Mouse (Mus musculus) heart, adult 2 months (tissue): ENCODE measurements around the gene Tsen15. TPM values are rescaled to one million over a fixed set of nuclear protein-coding genes. Genes with fewer than 3 reads are reported as not detected.
"Not testable (repeated sequence)": the region's sequence is repeated elsewhere in the genome, so short reads cannot be mapped to it uniquely, and the experiment has no call there.

Experiments used
- DNase-seq, 2 experiments: peaks; one replicate each; pipeline ENCODE4 v3.0.0; 2021
- H3K27ac ChIP-seq: fragments of 200-600 bp; 2 replicates; pipeline ENCODE4 v1.8.1; 2022
- H3K27me3 ChIP-seq: fragments of 200-500 bp; 2 replicates; pipeline ENCODE4 v1.6.1; 2012; ENCODE audit warnings: mild to moderate bottlenecking, low read length, inconsistent platforms, mixed read lengths; ENCODE audit not compliant: control insufficient read depth, insufficient read depth
- H3K36me3 ChIP-seq: fragments of 200-500 bp; 2 replicates; pipeline ENCODE4 v1.6.1; 2012; ENCODE audit warnings: low read length, inconsistent platforms; ENCODE audit not compliant: control insufficient read depth, insufficient read depth
- H3K4me1 ChIP-seq: fragments of 200-500 bp; 2 replicates; pipeline ENCODE4 v1.6.1; 2011; ENCODE audit warnings: low read length; ENCODE audit not compliant: control insufficient read depth, insufficient read depth
- H3K4me3 ChIP-seq: fragments of 200-600 bp; 2 replicates; pipeline ENCODE4 v1.8.1; 2022
- H3K79me2 ChIP-seq: fragments of 200-500 bp; replicated peaks from 2 replicates; pipeline ENCODE4 v1.6.1; 2012; ENCODE audit warnings: mild to moderate bottlenecking, inconsistent platforms, low read length, moderate library complexity, mixed read lengths; ENCODE audit not compliant: control insufficient read depth, insufficient read depth
- H3K9ac ChIP-seq: fragments of 200-500 bp; 2 replicates; pipeline ENCODE4 v1.6.1; 2012; ENCODE audit warnings: low read depth, mild to moderate bottlenecking, control low read depth, inconsistent platforms, low read length, mixed read lengths
- CTCF ChIP-seq: fragments of 200-600 bp; IDR thresholded peaks from 2 replicates; pipeline ENCODE4 v1.8.1; 2022; ENCODE audit warnings: antibody characterized with exemption, mild to moderate bottlenecking, moderate library complexity
- EP300 ChIP-seq: fragments of 200-500 bp; IDR thresholded peaks from 2 replicates; pipeline ENCODE4 v1.6.1; 2011; ENCODE audit warnings: low read depth, low read length, control low read depth; ENCODE audit not compliant: insufficient read depth
- POLR2A ChIP-seq: fragments of 200-500 bp; IDR thresholded peaks from 2 replicates; pipeline ENCODE4 v1.6.1; 2011; ENCODE audit warnings: mild to moderate bottlenecking, low read depth, low read length, control low read depth; ENCODE audit not compliant: insufficient read depth
- WGBS: fragments of 180-500 bp; shearing (Covaris S2); methylation state at CpG from one replicate; pipeline ENCODE4 v1.1.7; 2018; 5-methylcytosine and 5-hydroxymethylcytosine counted together
- intact Hi-C: fragments of 180-260 bp; cut with DNase I; formaldehyde crosslinking; loops from one replicate; pipeline ENCODE4 v1.15.1; 2025
- polyA plus RNA-seq: library from polyadenylated mRNA; depleted of rRNA; stranded (reverse); fragments of >200 nt; gene quantifications from 2 replicates; pipeline ENCODE4 v1.2.3, GENCODE M21; 2012
- total RNA-seq, 2 experiments: library from RNA; stranded (reverse); gene quantifications; 2 replicates each; pipeline ENCODE4 v1.2.3; 2021

Tsen15 gene
- total and polyA plus RNA-seq, 3 experiments, result 14.4 to 21.0 (median 19.3) TPM

DNA sequence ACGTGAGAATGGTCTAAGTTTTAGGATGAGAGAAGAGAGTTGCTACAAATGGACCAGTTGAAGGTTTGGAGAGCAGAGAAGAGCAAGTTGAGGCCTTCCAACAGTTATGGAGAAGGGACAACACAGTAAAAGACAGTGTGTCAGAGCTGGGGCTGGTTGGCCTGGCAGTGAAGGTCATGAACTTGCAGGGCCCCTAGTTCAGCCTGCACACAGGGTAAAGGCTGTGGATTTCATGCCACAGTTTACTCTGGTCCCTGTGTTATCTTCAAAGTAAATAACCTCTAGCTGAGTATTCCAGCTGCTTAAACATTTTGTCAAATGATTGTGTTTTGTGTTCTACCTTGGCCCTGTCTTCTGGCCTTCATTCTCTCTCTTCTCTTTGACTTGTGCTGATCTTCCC lies 12.2 kb upstream of the Tsen15 start:
- intact Hi-C loops, result loop anchor here (5.0 kb wide), 1 partner anchor 59 kb away; no protein-coding TSS in a partner anchor
- TF ChIP-seq CTCF, result no peak
- no peak for TF ChIP-seq EP300
- TF ChIP-seq POLR2A, result no peak

DNA sequence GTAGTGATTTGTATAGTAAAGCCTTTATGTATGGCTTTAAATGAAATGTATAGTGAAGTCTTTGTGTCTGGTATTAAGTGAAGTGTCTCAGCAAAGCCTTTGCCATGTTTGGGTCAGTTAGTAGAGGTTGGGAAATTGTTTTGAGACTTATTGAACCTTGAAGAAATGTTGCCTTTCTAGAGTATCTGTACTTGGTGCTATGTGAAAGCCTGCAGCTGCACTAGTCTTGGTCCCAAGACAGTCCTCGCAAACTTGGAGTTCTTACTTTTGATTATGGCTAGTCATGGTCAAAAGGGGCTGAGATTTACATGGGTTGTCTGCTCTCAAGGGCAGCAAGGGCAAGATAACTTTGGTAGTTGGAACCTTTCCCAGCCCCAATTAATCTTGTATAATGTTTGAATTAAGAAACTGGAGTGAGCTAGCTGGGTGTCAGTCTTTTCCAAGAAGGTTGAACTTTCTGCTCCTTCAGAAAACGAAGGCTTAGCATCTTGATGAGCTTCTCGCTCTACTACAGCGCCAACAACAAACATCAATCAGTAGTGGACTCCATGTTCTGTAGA lies 8.5 kb upstream of the Tsen15 start:
- H3K79me2 ChIP-seq, result no peaks in the 10 kb centered on the region
- DNase-seq, result no peak
- no peaks in the 10 kb centered on the region for H3K27me3 ChIP-seq
- no peaks in the 10 kb centered on the region for H3K36me3 ChIP-seq
- H3K4me1 ChIP-seq, result no peaks in the 10 kb centered on the region
- no peak overlapping the region for H3K4me3 ChIP-seq
- no peak for TF ChIP-seq POLR2A
- TF ChIP-seq CTCF, result no peak
- no peak for TF ChIP-seq EP300
- H3K9ac ChIP-seq, result no peak overlapping the region
- no peak overlapping the region for H3K27ac ChIP-seq
- intact Hi-C loops, result loop anchor here (5.0 kb wide), 1 partner anchor 62 kb away; no protein-coding TSS in a partner anchor
- 88% methylated on average over 4 of the region's 4 CpGs for WGBS

More for the DNA sequence above, 12.2 kb upstream of the Tsen15 start:
- Histone ChIP-seq H3K27me3 (no peaks in the 10 kb centered on the region; the same call in 1 of the 2 replicates), H3K27ac (no peak overlapping the region), H3K4me1 (peaks cover 5% of the 10 kb centered on the region), H3K79me2 (no peaks in the 10 kb centered on the region), H3K9ac (no peak overlapping the region), H3K4me3 (no peak overlapping the region), H3K36me3 (no peaks in the 10 kb centered on the region)
- no peak for DNase-seq
- 100% methylated on average over 1 of the region's 1 CpGs for WGBS

DNA sequence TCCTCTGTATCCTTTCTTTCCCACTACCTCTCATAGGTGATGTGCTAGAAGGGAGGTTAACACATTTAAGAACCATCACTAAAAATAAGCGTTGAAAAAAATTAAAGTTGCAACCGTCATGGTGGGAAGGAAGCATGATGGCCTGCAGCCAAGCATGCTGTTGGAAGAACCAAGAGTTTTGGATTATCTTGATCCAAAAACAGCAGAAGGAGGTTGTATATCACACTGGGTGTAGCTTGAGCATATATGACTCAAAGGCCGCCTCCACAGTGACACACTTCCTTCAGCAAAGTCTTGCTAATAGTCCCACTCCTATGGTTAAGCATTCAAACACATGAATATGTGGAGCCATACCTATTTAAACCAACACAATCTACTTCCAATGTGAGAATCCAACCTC lies 7.6 kb upstream of the Tsen15 start:
- Histone ChIP-seq H3K79me2 (no peaks in the 10 kb centered on the region), H3K36me3 (no peaks in the 10 kb centered on the region), H3K27ac (no peak overlapping the region), H3K9ac (no peak overlapping the region), H3K27me3 (no peaks in the 10 kb centered on the region), H3K4me1 (no peaks in the 10 kb centered on the region), H3K4me3 (no peak overlapping the region)
- intact Hi-C loops, result no loop called here
- WGBS, result 73% methylated on average over 3 of the region's 3 CpGs
- no peak for DNase-seq
- TF ChIP-seq CTCF (no peak), EP300 (no peak), POLR2A (no peak)

DNA sequence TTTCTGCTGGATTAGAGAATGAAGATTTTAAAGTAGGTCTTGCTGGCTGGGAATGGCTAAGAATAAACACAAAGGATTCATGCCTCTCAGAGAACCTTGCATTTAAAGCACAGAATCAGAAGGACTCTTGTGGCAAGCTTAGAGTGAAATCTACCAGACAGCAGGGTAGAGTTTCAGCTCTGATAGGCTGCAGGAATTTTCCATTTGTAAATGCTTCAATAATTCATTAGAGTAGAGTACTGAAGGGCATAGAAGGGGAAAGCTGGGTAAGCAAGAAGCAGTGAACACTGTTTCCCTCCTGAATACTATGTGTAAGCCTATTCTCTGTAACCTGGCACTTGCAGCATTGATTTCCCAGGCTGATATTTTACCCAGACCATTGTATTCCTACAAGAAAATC lies 2.8 kb upstream of the Tsen15 start:
- Histone ChIP-seq H3K79me2 (peaks cover 2% of the 10 kb centered on the region), H3K4me3 (no peak overlapping the region), H3K27ac (no peak overlapping the region), H3K4me1 (no peaks in the 10 kb centered on the region; the same call in none of the 2 replicates), H3K27me3 (no peaks in the 10 kb centered on the region), H3K9ac (no peak overlapping the region), H3K36me3 (no peaks in the 10 kb centered on the region; the same call in none of the 2 replicates)
- no peak for DNase-seq
- intact Hi-C loops, result loop anchor here (5.0 kb wide), 2 partner anchors 33 to 108 kb away; no protein-coding TSS in a partner anchor
- TF ChIP-seq EP300 (no peak), CTCF (no peak), POLR2A (no peak)

DNA sequence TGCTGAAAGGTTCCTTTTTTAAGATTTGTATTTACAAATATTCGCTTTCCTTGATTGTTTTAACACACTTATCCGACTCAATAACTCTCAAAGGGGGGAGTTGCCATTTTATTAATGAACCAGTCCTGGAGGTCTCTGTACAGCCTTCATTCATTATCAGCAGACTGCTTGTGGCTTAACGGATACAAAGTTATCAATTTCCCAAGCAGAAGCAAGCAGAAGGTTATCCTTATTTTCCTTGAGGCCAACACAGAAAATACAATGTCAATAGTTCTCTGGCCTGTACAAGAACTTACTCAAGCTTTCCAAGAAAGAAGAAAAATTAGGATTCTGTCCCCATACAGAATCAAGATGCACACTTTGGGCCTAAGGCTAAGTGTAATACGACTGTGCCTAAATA lies 795 bp downstream of the Tsen15 start:
- H3K36me3 ChIP-seq, H3K79me2 ChIP-seq, H3K27me3 ChIP-seq, H3K4me1 ChIP-seq, DNase-seq: not testable (repeated sequence)
- WGBS, result 22% methylated on average over 2 of the region's 4 CpGs
- intact Hi-C loops, result loop anchor here (1.0 to 5.0 kb wide), 3 partner anchors 37 to 126 kb away; no protein-coding TSS in a partner anchor
- Histone ChIP-seq H3K9ac (peak overlapping the region; percentile 91), H3K4me3 (peak overlapping the region; percentile 91), H3K27ac (peak overlapping the region; percentile 80)

DNA sequence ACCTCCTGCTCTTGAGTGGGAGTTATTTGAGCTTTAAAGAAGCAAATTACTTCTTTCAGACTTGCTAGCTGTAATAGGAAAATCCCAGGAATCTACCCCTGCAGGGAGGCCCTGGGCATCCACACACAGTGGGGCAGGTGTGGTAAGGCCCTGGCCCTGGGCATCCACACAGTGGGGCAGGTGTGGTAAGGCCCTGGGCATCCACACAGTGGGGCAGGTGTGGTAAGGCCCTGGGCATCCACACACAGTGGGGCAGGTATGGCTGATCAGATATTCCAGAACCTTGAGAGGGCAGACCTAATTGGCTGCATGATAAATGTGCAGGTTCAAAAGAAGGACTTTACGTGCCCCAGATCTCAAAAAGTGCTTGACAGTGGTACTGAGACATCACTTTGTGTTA lies 1.9 kb downstream of the Tsen15 start:
- Histone ChIP-seq H3K4me1 (no peaks in the 10 kb centered on the region; the same call in none of the 2 replicates), H3K27me3 (no peaks in the 10 kb centered on the region), H3K79me2 (peaks cover 2% of the 10 kb centered on the region), H3K27ac (no peak overlapping the region), H3K36me3 (no peaks in the 10 kb centered on the region; the same call in none of the 2 replicates), H3K9ac (no peak overlapping the region), H3K4me3 (no peak overlapping the region)
- TF ChIP-seq CTCF, result no peak
- no peak for TF ChIP-seq POLR2A
- no peak for TF ChIP-seq EP300
- intact Hi-C loops, result no loop called here
- no peak for DNase-seq
- 100% methylated on average over 1 of the region's 1 CpGs for WGBS
